Mouse (Mus musculus): ENCODE results near the gene Erp27. TPM values are rescaled to one million over a fixed set of nuclear protein-coding genes. Genes with fewer than 3 reads are reported as not detected.

The Erp27 gene
- polyA plus RNA-seq, 1 experiment: 0.25 TPM

DNA sequence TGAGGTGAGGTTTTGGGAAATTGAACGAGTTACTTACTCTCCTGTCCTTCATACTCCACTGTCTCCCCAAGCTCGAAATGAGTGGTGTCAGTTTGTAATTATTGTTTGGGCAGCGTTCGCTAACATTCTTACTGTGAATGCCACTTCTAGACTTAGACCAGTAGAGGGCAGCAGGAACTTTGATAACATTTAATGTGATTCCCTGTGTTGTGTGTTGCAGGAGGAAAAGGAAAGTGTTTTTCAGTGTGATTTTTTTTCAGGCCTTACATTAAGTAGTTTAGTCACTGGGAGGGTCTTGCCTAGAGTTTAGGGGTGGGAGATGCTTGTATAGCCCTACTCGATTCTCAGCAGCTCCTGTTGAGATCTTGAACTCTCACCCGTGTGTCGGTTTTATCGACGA is 61.0 kb downstream of the Erp27 start:
- DNase-seq (ENCODE audit: low spot score): no peak

DNA sequence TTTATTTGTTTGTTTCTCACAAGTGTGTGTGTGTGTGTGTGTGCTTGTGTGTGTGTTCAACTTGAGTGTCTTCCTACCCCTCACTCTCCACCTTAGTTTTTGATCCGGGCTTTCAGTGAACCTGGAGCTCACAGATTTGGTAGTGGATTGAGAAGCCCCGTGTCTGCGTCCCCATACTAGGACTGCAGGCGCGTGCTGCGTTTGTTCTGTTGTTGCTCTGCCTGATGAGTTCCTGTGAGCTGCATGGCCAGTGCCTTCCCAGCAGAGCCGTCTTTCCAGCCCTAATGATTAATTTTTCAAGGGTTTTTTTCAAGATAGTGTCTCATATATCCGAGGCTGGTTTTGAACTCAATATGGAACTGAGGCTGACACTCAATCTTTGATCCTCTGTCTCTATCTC is 63.6 kb downstream of the Erp27 start:
- no peak for DNase-seq (ENCODE audit: low spot score)

DNA sequence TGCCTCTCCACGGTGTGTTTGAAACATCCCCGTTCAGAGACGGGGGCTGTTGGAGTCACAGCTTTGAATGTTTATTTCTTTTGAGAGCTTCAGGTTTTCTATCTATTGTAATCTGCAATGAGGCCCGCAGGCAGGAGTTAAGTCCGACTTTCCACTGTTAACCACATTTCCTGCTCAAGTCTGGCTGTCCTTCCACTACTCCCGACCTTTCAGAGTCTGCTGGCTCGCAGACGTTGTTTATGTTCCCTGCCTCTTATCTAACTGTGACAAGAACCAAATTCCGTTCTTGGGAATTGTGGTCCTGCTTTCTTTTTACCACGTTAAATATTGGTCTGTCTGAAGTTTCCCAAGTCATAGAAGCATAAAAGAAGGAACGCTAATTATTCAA is 64.1 kb downstream of the Erp27 start:
- DNase-seq (ENCODE audit: low spot score): no peak

Other genes starting within 250 kb of the Erp27 start
- 0.04 and 0.06 TPM in 2 replicates for gene Gucy2c, start 140.4 kb downstream of the Erp27 start, polyA plus RNA-seq (2012; rRNA removed)
- 0.17 and 0.18 TPM in 2 replicates for gene Hist4h4, start 117.8 kb downstream of the Erp27 start, polyA plus RNA-seq (2012; rRNA removed)
- gene H2afj, start 113.9 kb downstream of the Erp27 start, polyA plus RNA-seq (2012; rRNA removed): 152 and 198 TPM in 2 replicates
- gene BC049715, start 94.6 kb downstream of the Erp27 start, polyA plus RNA-seq (2012; rRNA removed): 0.40 and 0.52 TPM in 2 replicates
- gene Wbp11, start 93.9 kb downstream of the Erp27 start, polyA plus RNA-seq (2012; rRNA removed): 31.2 and 40.7 TPM in 2 replicates
- 0.13 and 0.14 TPM in 2 replicates for gene Smco3, start 86.7 kb downstream of the Erp27 start, polyA plus RNA-seq (2012; rRNA removed)
- 11.8 and 14.6 TPM in 2 replicates for gene Art4, start 64.4 kb downstream of the Erp27 start, polyA plus RNA-seq (2012; rRNA removed)
- gene Mgp, start 46.4 kb downstream of the Erp27 start, polyA plus RNA-seq (2012; rRNA removed): 4,728 and 4,770 TPM in 2 replicates
- gene Pde6h, start 1.7 kb upstream of the Erp27 start, polyA plus RNA-seq (2012; rRNA removed): 0.72 and 1.1 TPM in 2 replicates
- gene Arhgdib, start 19.7 kb upstream of the Erp27 start, polyA plus RNA-seq (2012; rRNA removed): 141 and 144 TPM in 2 replicates
- 33.0 and 38.2 TPM in 2 replicates for gene Rerg, start 248.3 kb upstream of the Erp27 start, polyA plus RNA-seq (2012; rRNA removed)